Mouse (Mus musculus): ENCODE results near the gene Ctcf. TPM values are rescaled to one million over a fixed set of nuclear protein-coding genes. Genes with fewer than 3 reads are reported as not detected.
A peak's percentile ranks its signal among the peaks of the same experiment; 100 is the strongest.
"Not testable (repeated sequence)": the region's sequence is repeated elsewhere in the genome, so short reads cannot be mapped to it uniquely, and the experiment has no call there.

Ctcf gene
- 93.8 and 108 TPM in 2 replicates for polyA plus RNA-seq (2015; fragmentation: Nextera tagmentation; extraction: Ambion mirVana)

DNA sequence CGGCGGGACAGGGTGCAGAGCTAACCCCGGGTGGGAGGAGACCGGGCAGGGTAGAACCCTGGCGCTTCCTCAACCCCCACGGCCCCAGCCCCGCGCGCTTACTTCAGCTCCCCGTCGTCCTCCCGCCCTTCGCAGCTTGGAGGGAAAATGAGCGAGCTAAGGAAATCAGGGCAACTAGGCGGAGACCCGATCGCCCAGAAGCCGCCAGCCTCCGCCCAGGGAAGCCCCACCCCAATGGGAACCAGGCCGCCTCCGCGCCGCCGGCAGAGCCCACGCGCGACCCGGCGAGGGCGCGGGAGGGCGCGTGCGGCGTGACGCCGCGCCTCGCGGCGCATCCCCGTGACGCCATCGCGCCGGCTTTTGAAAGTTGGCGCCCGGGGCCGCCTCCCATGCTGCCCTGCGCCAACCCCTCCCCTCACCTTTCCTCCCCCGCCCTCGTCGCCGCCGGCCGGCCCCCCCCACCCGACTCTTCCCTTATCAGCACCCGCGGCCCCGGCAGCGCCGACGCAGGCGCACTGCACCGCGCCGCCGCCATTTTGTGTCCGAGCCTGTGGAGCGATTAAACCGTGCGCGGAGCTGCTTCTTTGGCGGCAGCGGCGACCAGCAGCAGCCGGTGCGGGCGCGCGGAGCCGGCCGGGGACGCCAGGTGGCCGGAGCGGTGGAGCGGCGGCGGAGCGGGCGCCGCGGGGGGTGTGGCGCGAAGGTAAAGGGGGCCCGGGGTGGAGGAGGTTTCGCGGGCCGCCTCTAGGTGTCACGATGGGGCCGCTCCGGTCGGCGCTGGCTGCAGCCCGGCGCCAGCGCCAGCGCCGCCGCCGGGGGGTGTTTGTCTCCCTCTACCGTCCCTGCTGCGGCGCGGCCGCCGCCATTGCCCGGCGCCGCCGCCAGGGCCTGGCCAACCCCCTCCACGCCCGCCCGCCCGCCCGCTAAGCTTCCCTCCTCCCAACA is at the start of gene Ctcf:
Ctcf (plus strand) TSS at position 551 of the 945 bp plus-strand sequence.
- Histone ChIP-seq H3K4me3 (peak within 1 kb of the TSS; percentile 65), H3K27ac (peak within 1 kb of the TSS; percentile 100), H3K9ac (peak within 1 kb of the TSS; percentile 95), H3K27me3 (no peaks in the 10 kb centered on the region), H3K9me3 (no peaks in the 10 kb centered on the region), H3K36me3 (no peaks in the 10 kb centered on the region), H3K4me1 (peaks cover 29% of the 10 kb centered on the region), H3K4me2 (peak within 1 kb of the TSS; percentile 79)
- ATAC-seq (ENCODE audit: insufficient number of reproducible peaks, low FRiP score, low TSS enrichment, low read depth), result peak; percentile 90
- under 1% methylated on average over 93 of the region's 126 CpGs for WGBS

GRCm38 (mm10) chr8:105592431-105592830 is 43.9 kb upstream of the Ctcf start:
- no peak overlapping the region for H3K4me3 ChIP-seq
- H3K4me1 ChIP-seq, result peaks cover 27% of the 10 kb centered on the region
- ATAC-seq (ENCODE audit: insufficient number of reproducible peaks, low FRiP score, low TSS enrichment, low read depth), result no peak
- no peaks in the 10 kb centered on the region for H3K9me3 ChIP-seq
- no peak overlapping the region for H3K4me2 ChIP-seq
- no peak overlapping the region for H3K27ac ChIP-seq
- H3K27me3 ChIP-seq, result no peaks in the 10 kb centered on the region
- 26% methylated on average over 2 of the region's 2 CpGs for WGBS
- H3K36me3 ChIP-seq, result no peaks in the 10 kb centered on the region
- no peak overlapping the region for H3K9ac ChIP-seq

DNA sequence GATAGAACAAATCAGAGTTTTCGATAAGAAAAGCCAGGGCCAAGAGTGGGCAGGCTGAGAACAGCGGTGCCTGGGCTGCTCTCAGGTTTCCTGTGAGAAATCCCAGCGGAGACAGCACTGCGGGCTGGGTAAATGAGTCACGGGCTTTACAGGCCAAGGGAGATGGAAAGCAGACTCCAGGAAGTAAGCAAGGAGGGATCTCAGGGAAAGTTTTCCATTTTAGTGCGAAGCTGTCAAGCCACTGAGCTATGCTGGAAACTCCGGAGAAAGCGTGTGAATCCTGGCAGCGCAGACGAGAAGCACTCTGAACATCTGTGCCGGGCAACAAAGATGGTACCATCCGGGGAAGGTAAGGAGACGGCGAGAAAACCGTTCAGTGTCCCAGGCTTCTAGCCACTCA is 42.5 kb upstream of the Ctcf start:
- Histone ChIP-seq H3K36me3 (no peaks in the 10 kb centered on the region), H3K4me2 (peak overlapping the region; percentile 42), H3K27me3 (no peaks in the 10 kb centered on the region), H3K4me3 (peak overlapping the region; percentile 24), H3K27ac (peak overlapping the region; percentile 86), H3K4me1 (peaks cover 27% of the 10 kb centered on the region), H3K9ac (no peak overlapping the region), H3K9me3 (no peaks in the 10 kb centered on the region)
- ATAC-seq (ENCODE audit: insufficient number of reproducible peaks, low FRiP score, low TSS enrichment, low read depth), result peak; percentile 62; the same call in 1 of the 2 replicates
- WGBS, result 9% methylated on average over 15 of the region's 15 CpGs

- no peaks in the 10 kb centered on the region for H3K27me3 ChIP-seq
- no peak overlapping the region for H3K9ac ChIP-seq
- no peak for ATAC-seq (ENCODE audit: insufficient number of reproducible peaks, low FRiP score, low TSS enrichment, low read depth)
- peak overlapping the region; percentile 24 for H3K4me3 ChIP-seq
- H3K36me3 ChIP-seq, result no peaks in the 10 kb centered on the region
- H3K27ac ChIP-seq, result peak overlapping the region; percentile 86
- 78% methylated on average over 18 of the region's 18 CpGs for WGBS
- peak overlapping the region; percentile 42 for H3K4me2 ChIP-seq
- peaks cover 27% of the 10 kb centered on the region for H3K4me1 ChIP-seq
- no peaks in the 10 kb centered on the region for H3K9me3 ChIP-seq
Observed at GRCm38 (mm10) chr8:105594451-105595242, 41.7 kb upstream of the Ctcf start.

- peak overlapping the region; percentile 27; the same call in 1 of the 2 replicates for H3K4me2 ChIP-seq
- ATAC-seq (ENCODE audit: insufficient number of reproducible peaks, low FRiP score, low TSS enrichment, low read depth), result peak; percentile 48; the same call in 1 of the 2 replicates
Observed at GRCm38 (mm10) chr8:105596362-105597034, 39.9 kb upstream of the Ctcf start.

GRCm38 (mm10) chr8:105598777-105599176 is 37.6 kb upstream of the Ctcf start:
- Histone ChIP-seq H3K9ac (no peak overlapping the region), H3K4me3 (no peak overlapping the region), H3K9me3 (no peaks in the 10 kb centered on the region), H3K27ac (no peak overlapping the region), H3K36me3 (no peaks in the 10 kb centered on the region), H3K4me2 (no peak overlapping the region), H3K27me3 (no peaks in the 10 kb centered on the region), H3K4me1 (peaks cover 25% of the 10 kb centered on the region)
- whole genome bisulfite sequencing, result 78% methylated on average over 6 of the region's 6 CpGs
- ATAC-seq (ENCODE audit: insufficient number of reproducible peaks, low FRiP score, low TSS enrichment, low read depth), result no peak

More at GRCm38 (mm10) chr8:105596362-105597034, 39.9 kb upstream of the Ctcf start:
- Histone ChIP-seq H3K4me1 (peaks cover 27% of the 10 kb centered on the region), H3K27ac (no peak overlapping the region), H3K4me3 (peak overlapping the region; percentile 13; the same call in 1 of the 2 replicates), H3K27me3 (no peaks in the 10 kb centered on the region), H3K9ac (no peak overlapping the region), H3K36me3 (no peaks in the 10 kb centered on the region), H3K9me3 (no peaks in the 10 kb centered on the region)
- WGBS, result 4% methylated on average over 14 of the region's 14 CpGs

DNA sequence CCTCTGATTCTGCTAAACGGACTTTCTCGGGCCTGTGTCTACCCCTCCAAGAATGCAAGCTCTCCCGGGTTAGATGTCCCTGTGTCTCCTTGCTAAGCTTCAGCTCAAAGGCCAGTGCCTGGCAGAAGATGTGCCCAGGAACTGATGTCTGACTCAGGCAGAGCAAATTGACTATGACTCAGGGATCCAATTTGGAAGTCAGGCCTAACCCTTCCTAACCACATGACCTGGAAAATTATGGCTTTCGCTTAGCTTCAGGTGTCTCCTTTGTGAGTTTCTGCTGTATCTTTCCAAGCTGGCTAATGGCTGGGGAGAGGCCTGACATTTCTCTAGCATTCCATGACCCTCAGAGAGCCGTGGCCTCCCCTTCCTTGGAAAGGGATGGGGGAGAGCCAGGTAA is 35.1 kb upstream of the Ctcf start:
- no peak for ATAC-seq (ENCODE audit: insufficient number of reproducible peaks, low FRiP score, low TSS enrichment, low read depth)
- Histone ChIP-seq H3K36me3 (no peaks in the 10 kb centered on the region), H3K27me3 (no peaks in the 10 kb centered on the region), H3K4me3 (no peak overlapping the region), H3K9ac (no peak overlapping the region), H3K4me1 (peaks cover 18% of the 10 kb centered on the region), H3K9me3 (no peaks in the 10 kb centered on the region), H3K27ac (no peak overlapping the region), H3K4me2 (no peak overlapping the region)
- WGBS, result 70% methylated on average over 5 of the region's 5 CpGs

GRCm38 (mm10) chr8:105602540-105602939 is 33.8 kb upstream of the Ctcf start:
- H3K9ac ChIP-seq; H3K27me3 ChIP-seq; H3K4me3 ChIP-seq; ATAC-seq (ENCODE audit: insufficient number of reproducible peaks, low FRiP score, low TSS enrichment, low read depth); H3K27ac ChIP-seq; H3K9me3 ChIP-seq; H3K4me2 ChIP-seq; H3K36me3 ChIP-seq: not testable (repeated sequence)
- 74% methylated on average over 3 of the region's 3 CpGs for WGBS
- H3K4me1 ChIP-seq, result peaks cover 24% of the 10 kb centered on the region

DNA sequence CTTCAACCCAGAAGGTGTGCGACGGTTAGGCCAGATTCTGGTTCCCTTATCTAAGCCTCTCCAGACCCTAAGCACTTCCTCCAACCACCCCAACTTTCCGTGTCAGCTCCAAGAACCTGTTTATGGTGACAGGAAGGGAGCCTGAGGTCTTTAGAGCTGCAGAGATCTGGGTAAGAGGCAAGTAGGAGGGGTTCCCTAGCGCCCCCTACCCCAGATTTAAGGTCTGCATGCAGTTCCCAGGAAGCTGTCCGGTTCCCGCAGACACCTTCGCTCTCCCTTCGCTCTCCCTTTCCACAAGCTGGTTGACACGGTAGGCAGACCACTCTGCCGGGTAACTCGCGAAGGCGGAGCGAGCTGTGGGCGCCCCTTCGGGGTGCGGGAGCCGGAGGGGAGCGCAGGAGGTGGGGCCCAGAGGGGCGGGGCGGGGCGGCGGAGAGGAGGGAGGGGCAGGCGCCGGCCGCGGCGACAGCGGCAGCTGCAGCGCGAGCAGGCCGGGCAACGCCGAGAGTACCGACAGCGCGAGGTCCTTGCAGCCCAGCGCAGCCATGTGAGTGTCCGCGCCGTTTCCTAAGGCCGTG is 31.5 kb upstream of the Ctcf start, which contains the start of gene Ripor1:
Ripor1 (plus strand) TSS at position 452 of the 578 bp plus-strand sequence.
- Histone ChIP-seq H3K4me2 (peak within 1 kb of the TSS; percentile 84), H3K36me3 (no peaks in the 10 kb centered on the region), H3K9me3 (no peaks in the 10 kb centered on the region), H3K27ac (peak within 1 kb of the TSS; percentile 89), H3K27me3 (no peaks in the 10 kb centered on the region), H3K9ac (peak within 1 kb of the TSS; percentile 86), H3K4me3 (peak within 1 kb of the TSS; percentile 65), H3K4me1 (peaks cover 27% of the 10 kb centered on the region)
- WGBS, result 2% methylated on average over 36 of the region's 42 CpGs
- ATAC-seq (ENCODE audit: insufficient number of reproducible peaks, low FRiP score, low TSS enrichment, low read depth), result peak; percentile 79

GRCm38 (mm10) chr8:105605491-105606188 is 30.7 kb upstream of the Ctcf start:
- Histone ChIP-seq H3K4me2 (peak overlapping the region; percentile 84), H3K4me3 (peak overlapping the region; percentile 65), H3K9me3 (no peaks in the 10 kb centered on the region), H3K27ac (peak overlapping the region; percentile 89), H3K27me3 (no peaks in the 10 kb centered on the region), H3K9ac (peak overlapping the region; percentile 86), H3K36me3 (no peaks in the 10 kb centered on the region), H3K4me1 (peaks cover 27% of the 10 kb centered on the region)
- under 1% methylated on average over 28 of the region's 39 CpGs for WGBS
- peak; percentile 31 for ATAC-seq (ENCODE audit: insufficient number of reproducible peaks, low FRiP score, low TSS enrichment, low read depth)
